Mouse (Mus musculus): ENCODE results near the gene Gm49361. TPM values are rescaled to one million over a fixed set of nuclear protein-coding genes. Genes with fewer than 3 reads are reported as not detected.

Gm49361 gene
- total and polyA plus RNA-seq, 2 experiments from 2014 or later, result not detected

DNA sequence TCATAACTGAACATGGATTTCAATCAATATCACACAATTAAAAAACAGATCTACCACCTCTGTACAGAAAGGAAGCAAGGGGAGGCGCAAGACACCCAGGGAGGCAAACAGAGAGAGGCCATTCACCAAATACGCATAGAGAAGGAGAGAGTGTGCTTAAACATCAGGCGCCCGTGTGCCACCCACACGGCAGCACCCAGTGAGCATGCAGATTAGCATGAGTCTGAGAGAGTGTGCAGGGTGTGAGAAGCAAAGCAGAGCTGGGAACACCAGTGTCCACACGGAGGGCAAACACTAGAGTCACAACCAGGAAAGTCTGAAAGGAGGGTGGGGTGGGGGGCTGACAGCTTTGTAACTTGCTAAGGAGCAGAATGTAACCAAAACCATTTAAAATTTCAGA lies 130.1 kb downstream of the Gm49361 start:
- no peak overlapping the region for H3K27ac ChIP-seq (ENCODE audit: low read depth)
- 89% methylated on average over 6 of the region's 6 CpGs for WGBS

DNA sequence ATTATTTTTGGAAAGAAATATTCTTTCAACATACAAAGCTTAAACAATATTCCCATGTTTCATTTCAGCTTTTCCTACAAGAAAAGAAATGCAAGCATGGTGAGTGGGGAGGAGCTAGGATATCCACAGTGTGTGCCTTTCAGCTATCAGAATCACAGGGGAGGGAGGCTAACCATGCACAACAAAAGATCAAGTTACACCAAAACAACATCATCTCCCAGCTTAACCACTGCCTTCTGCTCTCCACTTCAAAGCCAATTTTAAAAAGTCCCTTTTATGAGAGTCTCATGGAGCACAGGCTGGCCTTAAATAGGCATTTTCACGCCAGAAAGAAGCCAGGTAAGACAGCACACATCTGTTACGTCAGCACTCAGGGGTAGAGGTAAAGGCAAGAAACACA lies 134.9 kb downstream of the Gm49361 start:
- DNase-seq (ENCODE audit: low spot score), result no peak
- Histone ChIP-seq H3K4me2 (ENCODE audit: low read depth, low read length) (no peak overlapping the region), H3K4me3 (ENCODE audit: low read depth, low read length) (no peak overlapping the region), H3K27me3 (ENCODE audit: control insufficient read depth, insufficient read depth, low read length) (no peaks in the 10 kb centered on the region), H3K36me3 (replicated peaks; ENCODE audit: control insufficient read depth, insufficient read depth, low read length) (no peaks in the 10 kb centered on the region; the same call in none of the 2 replicates), H3K4me1 (ENCODE audit: control insufficient read depth, insufficient read depth) (0 out of 2 replicates have a peak, but pooled peaks cover 6% of the 10 kb centered on the region), H3K9me3 (replicated peaks; ENCODE audit: control insufficient read depth, low read length) (no peaks in the 10 kb centered on the region), H3K9ac (replicated peaks; ENCODE audit: low read depth, low read length) (no peak overlapping the region), H3K27ac (ENCODE audit: low read depth) (no peak overlapping the region)
- TF ChIP-seq EP300 (IDR thresholded peaks at IDR 0.05; ENCODE audit: low read depth), result no peak
- no peak for TF ChIP-seq CTCF (IDR thresholded peaks at IDR 0.05; ENCODE audit: low read depth)
- ATAC-seq (ENCODE audit: insufficient read depth, low read depth), result no peak
- 91% methylated on average over 2 of the region's 2 CpGs for WGBS

More for the DNA sequence above, 130.1 kb downstream of the Gm49361 start:
- H3K4me2 ChIP-seq (ENCODE audit: low read depth, low read length), result no peak overlapping the region
- no peak for ATAC-seq (ENCODE audit: insufficient read depth, low read depth)
- no peak for TF ChIP-seq CTCF (IDR thresholded peaks at IDR 0.05; ENCODE audit: low read depth)
- TF ChIP-seq EP300 (IDR thresholded peaks at IDR 0.05; ENCODE audit: low read depth), result no peak
- no peak overlapping the region for H3K4me3 ChIP-seq (ENCODE audit: low read depth, low read length)
- peaks cover 5% of the 10 kb centered on the region for H3K36me3 ChIP-seq (replicated peaks; ENCODE audit: control insufficient read depth, insufficient read depth, low read length)
- H3K4me1 ChIP-seq (ENCODE audit: control insufficient read depth, insufficient read depth), result no peaks in the 10 kb centered on the region
- H3K9me3 ChIP-seq (replicated peaks; ENCODE audit: control insufficient read depth, low read length), result no peaks in the 10 kb centered on the region
- H3K27me3 ChIP-seq (ENCODE audit: control insufficient read depth, insufficient read depth, low read length), result no peaks in the 10 kb centered on the region
- DNase-seq (ENCODE audit: low spot score), result no peak
- H3K9ac ChIP-seq (replicated peaks; ENCODE audit: low read depth, low read length), result no peak overlapping the region

DNA sequence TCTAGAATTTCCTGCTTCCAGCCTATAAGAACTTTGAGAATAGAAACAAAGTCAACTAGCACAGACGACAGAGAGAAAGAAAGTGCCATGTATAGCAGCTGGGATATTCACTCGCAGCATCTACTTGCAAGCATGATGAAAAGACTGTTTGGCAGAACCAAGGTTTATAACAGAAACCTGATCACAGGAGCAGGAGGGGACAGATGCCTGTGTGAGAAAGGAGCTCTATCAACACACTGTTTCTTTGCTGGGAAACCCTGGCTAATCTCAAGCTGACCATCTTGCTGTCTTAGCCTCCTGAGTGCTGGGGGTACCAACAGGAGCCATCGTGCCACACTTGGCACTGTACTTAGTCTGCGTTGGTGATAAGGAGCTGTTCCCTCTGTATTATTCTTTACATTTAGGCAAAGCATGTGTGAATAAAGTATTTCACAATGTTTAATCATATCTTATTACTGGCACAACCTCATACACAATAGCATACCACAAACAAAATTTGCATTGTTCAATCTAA lies 136.0 kb downstream of the Gm49361 start:
- Histone ChIP-seq H3K27me3 (ENCODE audit: control insufficient read depth, insufficient read depth, low read length) (no peaks in the 10 kb centered on the region), H3K4me3 (ENCODE audit: low read depth, low read length) (no peak overlapping the region), H3K9ac (replicated peaks; ENCODE audit: low read depth, low read length) (no peak overlapping the region), H3K4me2 (ENCODE audit: low read depth, low read length) (no peak overlapping the region), H3K9me3 (replicated peaks; ENCODE audit: control insufficient read depth, low read length) (no peaks in the 10 kb centered on the region), H3K4me1 (ENCODE audit: control insufficient read depth, insufficient read depth) (0 out of 2 replicates have a peak, but pooled peaks cover 6% of the 10 kb centered on the region), H3K36me3 (replicated peaks; ENCODE audit: control insufficient read depth, insufficient read depth, low read length) (no peaks in the 10 kb centered on the region; the same call in 1 of the 2 replicates), H3K27ac (ENCODE audit: low read depth) (no peak overlapping the region)
- ATAC-seq (ENCODE audit: insufficient read depth, low read depth) (no peak), DNase-seq (ENCODE audit: low spot score) (no peak)
- WGBS, result 72% methylated on average over 4 of the region's 4 CpGs
- TF ChIP-seq EP300 (IDR thresholded peaks at IDR 0.05; ENCODE audit: low read depth) (no peak), CTCF (IDR thresholded peaks at IDR 0.05; ENCODE audit: low read depth) (no peak)

DNA sequence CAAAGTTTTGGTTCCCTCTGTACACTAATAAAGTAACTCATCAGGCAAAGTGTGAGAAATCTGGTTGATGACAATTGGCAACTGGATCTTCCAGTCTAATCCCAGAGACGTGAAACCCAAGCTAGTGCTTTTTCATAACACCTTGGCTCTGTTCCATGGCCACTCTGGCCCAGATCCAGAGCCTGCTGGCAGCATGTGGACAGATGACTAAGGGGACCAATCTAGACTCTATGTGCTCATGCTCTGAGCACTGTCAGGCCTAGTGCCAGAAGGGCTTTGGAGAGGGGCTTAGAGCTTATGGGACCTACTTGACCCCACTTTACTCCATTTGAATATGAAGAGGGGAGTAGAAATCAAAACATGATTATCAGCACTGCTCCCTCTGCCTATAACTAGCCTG lies 138.4 kb downstream of the Gm49361 start:
- no peak overlapping the region for H3K4me3 ChIP-seq (ENCODE audit: low read depth, low read length)

DNA sequence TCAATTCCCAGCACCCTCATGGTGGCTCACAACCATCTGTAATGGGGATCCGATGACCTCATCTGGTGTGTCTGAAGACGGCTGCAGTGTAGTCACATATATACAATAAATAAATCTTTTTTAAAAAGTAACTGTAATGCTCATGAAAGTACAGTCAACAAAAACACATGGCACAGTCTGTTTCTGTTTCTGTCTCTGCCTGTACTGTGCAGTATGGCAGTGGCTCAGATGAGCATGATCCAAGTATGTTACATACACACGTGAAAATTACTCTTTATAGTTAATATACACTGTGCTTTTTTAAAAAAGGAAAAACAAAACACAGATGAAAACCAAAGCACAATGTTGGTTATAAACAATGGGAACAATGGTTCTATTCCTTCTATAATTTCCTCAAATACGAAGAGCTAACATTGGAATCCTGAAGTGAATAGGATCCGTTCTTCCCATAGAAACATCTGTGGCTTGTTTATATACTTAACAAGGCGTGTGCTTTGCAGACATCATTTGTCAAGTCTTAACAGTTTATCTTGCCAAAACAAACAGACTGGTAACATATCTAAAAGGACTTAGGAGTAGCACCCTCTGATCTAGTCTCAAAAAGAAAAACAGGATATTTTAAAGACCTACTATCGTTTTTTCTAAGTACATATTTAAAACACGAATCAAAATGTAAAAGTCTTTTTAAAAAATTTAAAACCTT lies 139.1 kb downstream of the Gm49361 start:
- H3K4me2 ChIP-seq (ENCODE audit: low read depth, low read length), result no peak overlapping the region
- WGBS, result 60% methylated on average over 8 of the region's 8 CpGs

More for the DNA sequence above, 138.4 kb downstream of the Gm49361 start:
- ATAC-seq (ENCODE audit: insufficient read depth, low read depth), result peak; percentile 96
- WGBS, result 3% methylated on average over 1 of the region's 1 CpGs
- no peak overlapping the region for H3K4me2 ChIP-seq (ENCODE audit: low read depth, low read length)
- peak; percentile 90 for DNase-seq (ENCODE audit: low spot score)
- no peak overlapping the region for H3K9ac ChIP-seq (replicated peaks; ENCODE audit: low read depth, low read length)
- H3K4me1 ChIP-seq (ENCODE audit: control insufficient read depth, insufficient read depth), result 0 out of 2 replicates have a peak, but pooled peaks cover 6% of the 10 kb centered on the region
- TF ChIP-seq EP300 (IDR thresholded peaks at IDR 0.05; ENCODE audit: low read depth) (no peak; the same call in 1 of the 2 replicates), CTCF (IDR thresholded peaks at IDR 0.05; ENCODE audit: low read depth) (no peak)
- peaks cover 16% of the 10 kb centered on the region for H3K36me3 ChIP-seq (replicated peaks; ENCODE audit: control insufficient read depth, insufficient read depth, low read length)
- no peaks in the 10 kb centered on the region for H3K9me3 ChIP-seq (replicated peaks; ENCODE audit: control insufficient read depth, low read length)
- H3K27me3 ChIP-seq (ENCODE audit: control insufficient read depth, insufficient read depth, low read length), result no peaks in the 10 kb centered on the region
- H3K27ac ChIP-seq (ENCODE audit: low read depth), result peak overlapping the region; percentile 48; the same call in 1 of the 2 replicates

More for the DNA sequence above, 139.1 kb downstream of the Gm49361 start:
- Histone ChIP-seq H3K9me3 (replicated peaks; ENCODE audit: control insufficient read depth, low read length) (no peaks in the 10 kb centered on the region), H3K4me3 (ENCODE audit: low read depth, low read length) (no peak overlapping the region), H3K36me3 (replicated peaks; ENCODE audit: control insufficient read depth, insufficient read depth, low read length) (peaks cover 21% of the 10 kb centered on the region), H3K27ac (ENCODE audit: low read depth) (no peak overlapping the region; the same call in 1 of the 2 replicates), H3K9ac (replicated peaks; ENCODE audit: low read depth, low read length) (no peak overlapping the region), H3K27me3 (ENCODE audit: control insufficient read depth, insufficient read depth, low read length) (no peaks in the 10 kb centered on the region), H3K4me1 (ENCODE audit: control insufficient read depth, insufficient read depth) (0 out of 2 replicates have a peak, but pooled peaks cover 6% of the 10 kb centered on the region)
- DNase-seq (ENCODE audit: low spot score), result peak; percentile 31
- no peak for ATAC-seq (ENCODE audit: insufficient read depth, low read depth)
- no peak for TF ChIP-seq CTCF (IDR thresholded peaks at IDR 0.05; ENCODE audit: low read depth)
- TF ChIP-seq EP300 (IDR thresholded peaks at IDR 0.05; ENCODE audit: low read depth), result peak; percentile 14; the same call in 1 of the 2 replicates
